Mouse (Mus musculus): ENCODE measurements around the gene Aff1. TPM values are rescaled to one million over a fixed set of nuclear protein-coding genes. Genes with fewer than 3 reads are reported as not detected.

Aff1 gene
- polyA plus RNA-seq, 2 experiments: 7.0 to 17.1 TPM

DNA sequence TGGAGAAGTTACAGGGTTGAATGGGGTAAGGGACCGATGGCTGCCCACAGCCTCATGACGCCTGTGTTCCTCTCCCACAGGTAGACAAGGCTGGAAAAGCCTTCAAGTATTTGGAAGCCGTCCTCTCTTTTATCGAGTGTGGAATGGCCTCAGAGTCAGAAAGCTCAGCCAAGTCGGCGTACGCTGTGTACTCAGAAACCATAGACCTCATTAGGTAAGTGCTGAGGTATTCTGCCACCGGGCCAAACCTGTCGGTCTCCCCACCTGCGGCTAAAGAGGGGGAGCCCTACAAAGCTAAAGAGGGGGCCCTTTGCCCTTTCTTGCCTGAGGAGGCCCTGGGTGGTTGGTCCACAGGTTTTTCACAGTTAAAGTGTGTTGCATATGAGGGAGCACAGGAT is 154.0 kb downstream of the Aff1 start:
- no peaks in the 10 kb centered on the region for H3K4me1 ChIP-seq (replicated peaks; ENCODE audit: control insufficient read depth in 2 of 2, insufficient read depth in 2 of 2, low read length in 1 of 2)
- no peaks in the 10 kb centered on the region for H3K9me3 ChIP-seq (ENCODE audit: control insufficient read depth, low read length)
- no peak overlapping the region for H3K27ac ChIP-seq
- H3K4me2 ChIP-seq (ENCODE audit: low read depth): no peak overlapping the region
- H3K27me3 ChIP-seq (ENCODE audit: control insufficient read depth, insufficient read depth, low read length): no peaks in the 10 kb centered on the region
- peaks cover 98% of the 10 kb centered on the region for H3K36me3 ChIP-seq (replicated peaks; ENCODE audit: control insufficient read depth, insufficient read depth, low read depth)
- no peak overlapping the region for H3K4me3 ChIP-seq (ENCODE audit: insufficient read depth in 1 of 2, low read depth in 2 of 2, low read length in 2 of 2)
- DNase-seq (ENCODE audit: low read depth in 3 of 3, low spot score in 3 of 3) (no peak), ATAC-seq (ENCODE audit: insufficient read depth) (no peak)
- H3K9ac ChIP-seq (replicated peaks): no peak overlapping the region
- TF ChIP-seq CTCF (IDR thresholded peaks at IDR 0.05; ENCODE audit: low read depth): no peak
- no peak for TF ChIP-seq EP300 (IDR thresholded peaks at IDR 0.05; ENCODE audit: low read depth)
- 95% methylated on average over 10 of the region's 10 CpGs for WGBS (ENCODE audit: insufficient replicate concordance)

DNA sequence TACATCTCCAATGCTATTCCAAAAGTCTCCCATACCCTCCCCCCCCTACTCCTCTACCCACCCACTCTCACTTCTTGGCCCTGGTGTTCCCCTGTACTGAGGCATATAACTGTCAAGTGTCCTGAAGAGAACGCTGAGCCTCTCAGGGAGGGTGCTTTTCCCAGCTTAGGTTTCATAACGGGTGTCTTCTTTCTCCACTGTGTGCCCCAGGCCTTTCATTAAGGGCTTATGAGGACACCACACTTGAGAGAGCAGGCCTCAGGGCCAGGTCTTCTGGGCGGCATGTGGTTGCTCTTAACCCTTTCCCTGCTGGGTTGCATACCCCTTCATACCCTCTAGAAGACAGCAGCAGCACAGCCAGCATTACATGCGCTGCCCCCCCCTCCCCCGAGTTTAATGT is 154.4 kb downstream of the Aff1 start:
- H3K27me3 ChIP-seq (ENCODE audit: control insufficient read depth, insufficient read depth, low read length): no peaks in the 10 kb centered on the region
- no peak overlapping the region for H3K9ac ChIP-seq (replicated peaks)
- peaks cover 98% of the 10 kb centered on the region for H3K36me3 ChIP-seq (replicated peaks; ENCODE audit: control insufficient read depth, insufficient read depth, low read depth)
- no peaks in the 10 kb centered on the region for H3K9me3 ChIP-seq (ENCODE audit: control insufficient read depth, low read length)
- TF ChIP-seq CTCF (IDR thresholded peaks at IDR 0.05; ENCODE audit: low read depth) (no peak), EP300 (IDR thresholded peaks at IDR 0.05; ENCODE audit: low read depth) (no peak)
- H3K4me3 ChIP-seq (ENCODE audit: insufficient read depth in 1 of 2, low read depth in 2 of 2, low read length in 2 of 2): no peak overlapping the region
- H3K4me2 ChIP-seq (ENCODE audit: low read depth): no peak overlapping the region
- WGBS (ENCODE audit: insufficient replicate concordance): 82% methylated on average over 5 of the region's 5 CpGs
- no peak overlapping the region for H3K27ac ChIP-seq
- ATAC-seq (ENCODE audit: insufficient read depth): no peak
- no peak for DNase-seq (ENCODE audit: low read depth in 3 of 3, low spot score in 3 of 3)
- H3K4me1 ChIP-seq (replicated peaks; ENCODE audit: control insufficient read depth in 2 of 2, insufficient read depth in 2 of 2, low read length in 1 of 2): no peaks in the 10 kb centered on the region

DNA sequence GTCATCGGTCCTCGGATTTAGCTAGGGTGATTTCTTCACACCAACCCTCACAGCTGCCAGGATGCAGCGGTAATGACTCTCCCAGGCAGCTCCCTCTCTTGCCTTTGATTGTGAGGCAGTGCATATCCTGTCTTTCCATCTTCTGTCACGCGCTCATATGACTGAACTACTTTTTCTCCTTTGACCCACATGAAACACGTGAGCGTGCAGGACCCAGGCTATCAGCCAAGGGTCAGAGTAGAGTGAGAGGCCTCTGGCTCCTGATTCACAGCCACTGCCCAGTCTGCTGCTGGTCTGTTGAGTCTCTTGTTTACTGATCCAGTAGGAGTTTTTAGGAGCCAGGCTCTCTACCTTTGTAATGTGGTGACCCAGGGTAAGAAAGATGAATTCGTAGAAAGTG is 156.4 kb downstream of the Aff1 start:
- Histone ChIP-seq H3K9ac (replicated peaks) (no peak overlapping the region), H3K36me3 (replicated peaks; ENCODE audit: control insufficient read depth, insufficient read depth, low read depth) (peaks cover 92% of the 10 kb centered on the region), H3K4me1 (replicated peaks; ENCODE audit: control insufficient read depth in 2 of 2, insufficient read depth in 2 of 2, low read length in 1 of 2) (no peaks in the 10 kb centered on the region), H3K4me3 (ENCODE audit: insufficient read depth in 1 of 2, low read depth in 2 of 2, low read length in 2 of 2) (no peak overlapping the region), H3K9me3 (ENCODE audit: control insufficient read depth, low read length) (no peaks in the 10 kb centered on the region), H3K4me2 (ENCODE audit: low read depth) (no peak overlapping the region), H3K27me3 (ENCODE audit: control insufficient read depth, insufficient read depth, low read length) (no peaks in the 10 kb centered on the region), H3K27ac (no peak overlapping the region)
- 91% methylated on average over 8 of the region's 8 CpGs for WGBS (ENCODE audit: insufficient replicate concordance)
- DNase-seq (ENCODE audit: low read depth in 3 of 3, low spot score in 3 of 3) (no peak), ATAC-seq (ENCODE audit: insufficient read depth) (no peak)
- no peak for TF ChIP-seq CTCF (IDR thresholded peaks at IDR 0.05; ENCODE audit: low read depth)
- TF ChIP-seq EP300 (IDR thresholded peaks at IDR 0.05; ENCODE audit: low read depth): no peak

DNA sequence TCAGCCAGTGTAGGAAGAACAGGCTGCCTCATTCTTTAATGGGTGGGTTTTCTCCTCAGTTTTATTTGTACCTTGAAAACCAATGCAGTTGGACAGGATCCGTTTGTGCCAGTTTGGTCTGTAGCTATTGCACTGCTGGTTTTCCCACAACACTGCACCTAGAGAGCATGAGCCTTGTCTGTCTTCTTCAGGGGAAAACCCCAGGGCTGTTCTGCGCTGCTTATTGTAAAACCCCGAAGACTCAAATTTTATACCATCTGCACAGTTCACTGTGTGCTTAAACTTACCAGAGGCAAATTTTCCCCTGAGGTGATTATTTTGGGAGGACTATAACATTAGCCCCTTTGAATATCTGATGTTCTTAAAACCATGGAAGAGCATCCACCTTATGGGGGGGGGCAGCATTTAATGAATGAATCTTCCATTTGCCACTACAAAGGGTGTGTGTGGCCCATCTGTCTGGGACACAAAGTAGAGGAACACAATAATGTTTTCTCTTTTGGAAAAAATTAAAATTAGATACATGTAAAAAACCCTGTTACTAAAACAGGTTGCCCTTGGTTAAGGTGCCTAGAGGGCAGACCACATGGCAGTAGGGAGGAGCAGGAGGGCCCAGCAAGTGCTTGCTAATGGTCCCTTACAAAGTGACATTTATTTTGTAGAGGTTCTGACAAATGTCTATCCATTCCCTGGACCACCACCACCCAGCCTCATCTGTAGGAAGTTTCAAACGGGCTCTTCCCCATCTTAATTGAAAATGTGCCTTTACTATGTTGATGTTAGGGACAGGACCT is 160.8 kb downstream of the Aff1 start:
- no peak for DNase-seq (ENCODE audit: low read depth in 3 of 3, low spot score in 3 of 3)
- Histone ChIP-seq H3K36me3 (replicated peaks; ENCODE audit: control insufficient read depth, insufficient read depth, low read depth) (peaks cover 48% of the 10 kb centered on the region), H3K27ac (no peak overlapping the region), H3K9me3 (ENCODE audit: control insufficient read depth, low read length) (no peaks in the 10 kb centered on the region), H3K4me3 (ENCODE audit: insufficient read depth in 1 of 2, low read depth in 2 of 2, low read length in 2 of 2) (no peak overlapping the region), H3K9ac (replicated peaks) (no peak overlapping the region), H3K27me3 (ENCODE audit: control insufficient read depth, insufficient read depth, low read length) (no peaks in the 10 kb centered on the region), H3K4me1 (replicated peaks; ENCODE audit: control insufficient read depth in 2 of 2, insufficient read depth in 2 of 2, low read length in 1 of 2) (peaks cover 0 to 8% of the 10 kb centered on the region in 2 experiments; a peak in 2 of 4 replicates), H3K4me2 (ENCODE audit: low read depth) (no peak overlapping the region)
- no peak for TF ChIP-seq CTCF (IDR thresholded peaks at IDR 0.05; ENCODE audit: low read depth)
- TF ChIP-seq EP300 (IDR thresholded peaks at IDR 0.05; ENCODE audit: low read depth): no peak
- WGBS (ENCODE audit: insufficient replicate concordance): 79% methylated on average over 4 of the region's 4 CpGs
- no peak for ATAC-seq (ENCODE audit: insufficient read depth)

DNA sequence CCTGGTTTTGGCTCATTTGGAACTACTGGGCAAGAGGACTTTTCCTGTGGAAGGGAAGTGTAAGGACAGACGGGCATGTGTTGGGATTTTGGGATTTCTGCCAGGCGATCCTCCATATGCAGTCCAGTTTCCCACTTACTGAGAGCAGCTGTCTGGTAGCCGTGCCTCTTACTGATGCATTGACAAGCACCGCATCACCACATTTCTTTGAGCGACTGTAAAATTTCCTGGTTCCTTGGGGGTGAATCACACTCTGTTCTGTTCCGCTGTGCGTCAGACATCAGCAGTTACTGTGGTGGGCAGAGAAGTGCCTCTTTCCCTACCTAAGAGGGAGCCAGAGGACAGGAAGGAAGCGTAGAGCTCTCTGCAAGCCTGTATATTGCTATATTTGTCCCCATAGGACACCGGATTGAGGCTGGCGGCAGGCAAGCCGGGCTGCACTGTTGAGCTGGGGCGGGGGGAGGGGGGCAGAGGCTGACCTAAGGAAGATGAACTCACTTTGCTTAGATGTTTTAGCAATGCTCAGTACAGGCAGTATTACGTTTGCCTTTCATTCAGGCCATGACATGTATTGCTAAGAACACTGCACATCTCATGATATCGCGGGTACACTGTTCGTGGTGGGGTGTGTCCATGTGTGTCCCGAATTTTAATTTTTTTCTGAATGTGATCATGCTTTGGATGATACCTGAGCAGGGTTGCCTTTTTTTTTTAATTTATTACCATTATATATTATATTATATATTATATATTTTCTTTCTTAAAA is 162.1 kb downstream of the Aff1 start:
- Histone ChIP-seq H3K4me1 (replicated peaks; ENCODE audit: control insufficient read depth in 2 of 2, insufficient read depth in 2 of 2, low read length in 1 of 2) (peaks cover 0 to 8% of the 10 kb centered on the region in 2 experiments; a peak in 2 of 4 replicates), H3K4me3 (ENCODE audit: insufficient read depth in 1 of 2, low read depth in 2 of 2, low read length in 2 of 2) (no peak overlapping the region), H3K9me3 (ENCODE audit: control insufficient read depth, low read length) (no peaks in the 10 kb centered on the region), H3K27ac (no peak overlapping the region), H3K9ac (replicated peaks) (no peak overlapping the region), H3K4me2 (ENCODE audit: low read depth) (no peak overlapping the region), H3K27me3 (ENCODE audit: control insufficient read depth, insufficient read depth, low read length) (no peaks in the 10 kb centered on the region), H3K36me3 (replicated peaks; ENCODE audit: control insufficient read depth, insufficient read depth, low read depth) (peaks cover 35% of the 10 kb centered on the region)
- peak in 1 of 3 experiments; percentile 27 for DNase-seq (ENCODE audit: low read depth in 3 of 3, low spot score in 3 of 3)
- WGBS (ENCODE audit: insufficient replicate concordance): 60% methylated on average over 17 of the region's 17 CpGs
- TF ChIP-seq EP300 (IDR thresholded peaks at IDR 0.05; ENCODE audit: low read depth) (no peak), CTCF (IDR thresholded peaks at IDR 0.05; ENCODE audit: low read depth) (no peak)
- ATAC-seq (ENCODE audit: insufficient read depth): no peak

Data from liver, embryonic 14.5 days (tissue).